Mouse (Mus musculus) brain, embryonic 18.5 days (tissue): ENCODE measurements around the gene Sstr3.

Experiments used
- DNase-seq: peaks from one replicate; pipeline ENCODE4 v3.0.0-alpha.2; 2012; ENCODE audit warnings: low read depth, low spot score

Sstr3 gene

GRCm38 (mm10) chr15:78530671-78531450 lies 13.6 kb downstream of the Sstr3 start, which contains the start of gene C1qtnf6:
TSS of gene C1qtnf6 (minus strand) at chr15:78531416.
- no peak for DNase-seq

GRCm38 (mm10) chr15:78530141-78530540 lies 14.3 kb downstream of the Sstr3 start:
- DNase-seq = no peak

GRCm38 (mm10) chr15:78529428-78529990 lies 15.0 kb downstream of the Sstr3 start:
- peak; percentile 45 for DNase-seq

- no peak for DNase-seq
These were observed 15.6 kb downstream of the Sstr3 start for GRCm38 (mm10) chr15:78528726-78529411.

GRCm38 (mm10) chr15:78527973-78528372 lies 16.5 kb downstream of the Sstr3 start:
- DNase-seq = no peak

- DNase-seq = no peak
These were observed 20.3 kb downstream of the Sstr3 start for GRCm38 (mm10) chr15:78524163-78524562.

- no peak for DNase-seq
These were observed 22.6 kb downstream of the Sstr3 start for GRCm38 (mm10) chr15:78521892-78522291.

GRCm38 (mm10) chr15:78521331-78521730 lies 23.2 kb downstream of the Sstr3 start:
- no peak for DNase-seq

- no peak for DNase-seq
These were observed 24.3 kb downstream of the Sstr3 start for GRCm38 (mm10) chr15:78520112-78520715.

GRCm38 (mm10) chr15:78518221-78518620 lies 26.3 kb downstream of the Sstr3 start:
- no peak for DNase-seq

- DNase-seq = no peak
These were observed 28.7 kb downstream of the Sstr3 start for GRCm38 (mm10) chr15:78515759-78516158.

- DNase-seq = peak; percentile 42
These were observed 29.9 kb downstream of the Sstr3 start for GRCm38 (mm10) chr15:78514393-78515146.

GRCm38 (mm10) chr15:78513019-78513418 lies 31.5 kb downstream of the Sstr3 start:
- DNase-seq = no peak

- no peak for DNase-seq
These were observed 32.5 kb downstream of the Sstr3 start for GRCm38 (mm10) chr15:78511951-78512350.

GRCm38 (mm10) chr15:78510736-78511135 lies 33.7 kb downstream of the Sstr3 start:
- no peak for DNase-seq

GRCm38 (mm10) chr15:78510121-78510576 lies 34.3 kb downstream of the Sstr3 start:
- DNase-seq = no peak

- no peak for DNase-seq
These were observed 35.1 kb downstream of the Sstr3 start for GRCm38 (mm10) chr15:78509297-78509899.

GRCm38 (mm10) chr15:78508443-78508842 lies 36.0 kb downstream of the Sstr3 start:
- DNase-seq = no peak

GRCm38 (mm10) chr15:78505541-78505940 lies 38.9 kb downstream of the Sstr3 start:
- DNase-seq = no peak

GRCm38 (mm10) chr15:78504816-78505215 lies 39.7 kb downstream of the Sstr3 start:
- DNase-seq = no peak

GRCm38 (mm10) chr15:78504013-78504412 lies 40.5 kb downstream of the Sstr3 start:
- no peak for DNase-seq
